Mouse (Mus musculus): ENCODE results near the gene Dstn. TPM values are rescaled to one million over a fixed set of nuclear protein-coding genes. Genes with fewer than 3 reads are reported as not detected.

The Dstn gene
- polyA plus RNA-seq, 1 experiment from 2014 or later = 852 TPM

DNA sequence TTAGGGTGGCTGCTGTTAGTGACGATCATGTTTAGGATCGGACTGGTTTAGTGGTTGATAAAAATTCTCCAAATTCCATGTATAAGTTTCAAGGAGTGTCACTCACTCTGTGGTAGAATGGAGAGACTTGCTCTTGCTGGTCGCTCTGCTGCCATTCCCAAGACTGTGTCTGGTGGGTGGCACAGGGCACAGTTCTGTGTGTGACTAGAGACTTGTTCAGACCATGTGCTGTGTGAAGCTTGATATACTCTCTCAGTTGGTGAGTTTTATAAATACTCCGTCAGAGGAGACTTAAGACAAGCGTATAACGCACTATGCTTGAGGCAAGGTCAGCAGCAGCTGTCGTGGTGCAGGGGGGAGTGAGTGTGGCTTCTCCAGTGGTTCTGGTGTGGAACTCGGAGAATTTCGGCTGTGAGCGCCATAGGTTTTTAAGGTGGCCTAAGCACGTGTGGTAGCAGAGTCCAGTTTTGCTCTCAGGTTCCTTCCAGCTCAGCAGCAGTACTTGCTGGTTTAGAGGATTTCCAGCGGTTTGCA is 17.3 kb downstream of the Dstn start:
- 62% methylated on average over 12 of the region's 12 CpGs for WGBS
- no peak overlapping the region for H3K4me2 ChIP-seq (ENCODE audit: low read depth, low read length)
- peaks cover 3% of the 10 kb centered on the region; the same call in 1 of the 2 replicates for H3K36me3 ChIP-seq (ENCODE audit: control insufficient read depth, insufficient read depth, low read length)
- H3K27ac ChIP-seq (ENCODE audit: low read length) = no peak overlapping the region
- no peak overlapping the region for H3K9ac ChIP-seq (ENCODE audit: low read length)
- H3K9me3 ChIP-seq (replicated peaks; ENCODE audit: control insufficient read depth, low read length) = no peaks in the 10 kb centered on the region
- no peaks in the 10 kb centered on the region for H3K27me3 ChIP-seq (ENCODE audit: control insufficient read depth, insufficient read depth, low read length)
- no peak overlapping the region for H3K4me3 ChIP-seq (replicated peaks; ENCODE audit: low read length)
- peaks cover 22% of the 10 kb centered on the region for H3K4me1 ChIP-seq (ENCODE audit: control insufficient read depth, insufficient read depth, low read length)
- ATAC-seq (ENCODE audit: insufficient read depth, low FRiP score) = no peak

DNA sequence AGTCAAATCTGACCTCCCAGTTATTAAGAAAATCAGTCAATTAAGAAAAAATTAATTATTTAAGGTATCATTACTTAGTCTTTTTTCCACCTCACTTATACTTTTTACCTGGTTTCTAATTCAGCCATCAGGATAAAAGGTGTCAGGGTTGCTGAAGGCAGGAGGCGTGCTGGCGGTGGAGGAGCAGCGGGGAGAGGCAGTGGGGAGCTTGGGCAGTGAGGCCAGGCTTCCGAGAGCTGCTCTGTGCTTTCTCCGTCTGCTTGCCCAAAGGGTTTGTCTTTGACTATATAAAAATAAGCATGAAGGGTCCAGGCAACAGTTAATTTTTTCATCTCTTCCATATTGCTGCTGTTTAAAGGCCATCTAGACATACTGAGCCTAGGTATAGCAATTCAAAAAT is 18.4 kb downstream of the Dstn start:
- Histone ChIP-seq H3K9ac (ENCODE audit: low read length) (no peak overlapping the region), H3K4me2 (ENCODE audit: low read depth, low read length) (no peak overlapping the region), H3K27ac (ENCODE audit: low read length) (no peak overlapping the region), H3K4me3 (replicated peaks; ENCODE audit: low read length) (no peak overlapping the region), H3K27me3 (ENCODE audit: control insufficient read depth, insufficient read depth, low read length) (no peaks in the 10 kb centered on the region), H3K4me1 (ENCODE audit: control insufficient read depth, insufficient read depth, low read length) (peaks cover 19% of the 10 kb centered on the region), H3K9me3 (replicated peaks; ENCODE audit: control insufficient read depth, low read length) (no peaks in the 10 kb centered on the region), H3K36me3 (ENCODE audit: control insufficient read depth, insufficient read depth, low read length) (peaks cover 3% of the 10 kb centered on the region; the same call in 1 of the 2 replicates)
- ATAC-seq (ENCODE audit: insufficient read depth, low FRiP score) = no peak
- 86% methylated on average over 5 of the region's 5 CpGs for WGBS

DNA sequence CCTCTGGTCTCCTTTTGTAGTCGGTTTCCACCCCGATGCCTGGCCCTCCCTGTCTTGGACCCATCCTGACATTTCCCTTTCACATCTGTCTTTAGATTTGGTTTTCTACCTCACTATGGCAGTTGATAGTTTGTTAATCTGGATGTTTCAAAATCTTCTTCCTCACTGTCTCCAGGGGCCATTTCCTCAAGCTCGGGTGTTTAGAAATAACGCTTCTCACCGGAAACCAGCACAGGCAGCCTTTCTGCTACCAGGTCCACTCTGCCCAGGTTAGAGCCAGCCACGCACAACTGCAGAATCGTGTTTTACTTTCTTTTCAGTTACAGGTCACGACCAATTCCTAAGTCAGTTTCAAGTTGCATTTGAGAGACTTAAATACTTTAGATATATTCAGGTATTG is 19.3 kb downstream of the Dstn start:
- Histone ChIP-seq H3K4me2 (ENCODE audit: low read depth, low read length) (no peak overlapping the region), H3K9me3 (replicated peaks; ENCODE audit: control insufficient read depth, low read length) (no peaks in the 10 kb centered on the region), H3K27me3 (ENCODE audit: control insufficient read depth, insufficient read depth, low read length) (no peaks in the 10 kb centered on the region), H3K36me3 (ENCODE audit: control insufficient read depth, insufficient read depth, low read length) (peaks cover 4% of the 10 kb centered on the region), H3K9ac (ENCODE audit: low read length) (no peak overlapping the region), H3K4me1 (ENCODE audit: control insufficient read depth, insufficient read depth, low read length) (peaks cover 17% of the 10 kb centered on the region), H3K4me3 (replicated peaks; ENCODE audit: low read length) (no peak overlapping the region), H3K27ac (ENCODE audit: low read length) (no peak overlapping the region)
- no peak for ATAC-seq (ENCODE audit: insufficient read depth, low FRiP score)
- WGBS = 85% methylated on average over 8 of the region's 8 CpGs

DNA sequence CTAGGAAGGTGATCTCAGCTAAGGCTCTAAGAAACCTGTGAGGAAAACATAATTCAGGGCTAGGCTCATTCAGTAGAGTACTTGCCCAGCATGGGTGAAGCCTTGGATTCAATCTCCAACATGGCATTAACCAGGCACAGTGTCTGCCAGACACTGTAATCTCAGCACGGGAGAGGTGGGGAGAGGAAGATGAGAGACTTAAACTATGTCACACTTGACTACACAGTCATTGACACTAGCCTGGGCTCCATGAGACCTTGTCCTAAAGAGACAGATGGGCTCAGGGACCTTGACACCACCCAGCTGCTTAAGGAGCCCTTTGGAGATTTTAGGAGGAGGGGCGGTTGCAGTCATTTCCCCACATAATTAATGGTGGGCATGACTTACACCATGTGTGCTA is 22.7 kb downstream of the Dstn start:
- Histone ChIP-seq H3K4me3 (replicated peaks; ENCODE audit: low read length) (no peak overlapping the region), H3K9me3 (replicated peaks; ENCODE audit: control insufficient read depth, low read length) (no peaks in the 10 kb centered on the region), H3K9ac (ENCODE audit: low read length) (no peak overlapping the region), H3K36me3 (ENCODE audit: control insufficient read depth, insufficient read depth, low read length) (peaks cover 18% of the 10 kb centered on the region), H3K27ac (ENCODE audit: low read length) (no peak overlapping the region), H3K4me2 (ENCODE audit: low read depth, low read length) (no peak overlapping the region), H3K27me3 (ENCODE audit: control insufficient read depth, insufficient read depth, low read length) (no peaks in the 10 kb centered on the region), H3K4me1 (ENCODE audit: control insufficient read depth, insufficient read depth, low read length) (peaks cover 8% of the 10 kb centered on the region)
- 62% methylated on average over 2 of the region's 2 CpGs for WGBS
- no peak for ATAC-seq (ENCODE audit: insufficient read depth, low FRiP score)

DNA sequence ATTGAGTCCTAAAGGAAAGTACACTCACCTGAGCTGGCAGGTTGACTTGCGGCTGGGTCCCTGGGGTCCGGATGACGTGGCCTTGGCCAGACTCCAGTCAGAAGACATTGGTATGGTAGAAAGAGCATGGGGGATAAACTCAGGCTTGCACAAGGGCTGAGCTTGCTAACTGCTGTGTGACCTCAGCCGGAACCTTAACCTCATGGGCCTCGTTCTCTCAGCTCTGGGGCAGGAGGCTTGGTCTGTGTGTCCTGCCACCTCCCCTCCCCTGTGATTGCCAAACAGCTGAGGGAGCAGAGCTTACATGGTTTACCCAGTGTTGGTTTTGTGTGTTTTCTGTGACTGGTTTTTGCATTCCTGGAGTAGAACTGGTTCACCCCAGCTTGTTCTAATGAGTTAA is 25.3 kb downstream of the Dstn start:
- no peak overlapping the region for H3K9ac ChIP-seq (ENCODE audit: low read length)
- H3K27me3 ChIP-seq (ENCODE audit: control insufficient read depth, insufficient read depth, low read length) = no peaks in the 10 kb centered on the region
- peaks cover 5% of the 10 kb centered on the region; the same call in 1 of the 2 replicates for H3K4me1 ChIP-seq (ENCODE audit: control insufficient read depth, insufficient read depth, low read length)
- H3K4me2 ChIP-seq (ENCODE audit: low read depth, low read length) = no peak overlapping the region
- H3K27ac ChIP-seq (ENCODE audit: low read length) = no peak overlapping the region
- WGBS = 82% methylated on average over 5 of the region's 5 CpGs
- no peak for ATAC-seq (ENCODE audit: insufficient read depth, low FRiP score)
- peaks cover 31% of the 10 kb centered on the region for H3K36me3 ChIP-seq (ENCODE audit: control insufficient read depth, insufficient read depth, low read length)
- H3K4me3 ChIP-seq (replicated peaks; ENCODE audit: low read length) = no peak overlapping the region
- H3K9me3 ChIP-seq (replicated peaks; ENCODE audit: control insufficient read depth, low read length) = no peaks in the 10 kb centered on the region

DNA sequence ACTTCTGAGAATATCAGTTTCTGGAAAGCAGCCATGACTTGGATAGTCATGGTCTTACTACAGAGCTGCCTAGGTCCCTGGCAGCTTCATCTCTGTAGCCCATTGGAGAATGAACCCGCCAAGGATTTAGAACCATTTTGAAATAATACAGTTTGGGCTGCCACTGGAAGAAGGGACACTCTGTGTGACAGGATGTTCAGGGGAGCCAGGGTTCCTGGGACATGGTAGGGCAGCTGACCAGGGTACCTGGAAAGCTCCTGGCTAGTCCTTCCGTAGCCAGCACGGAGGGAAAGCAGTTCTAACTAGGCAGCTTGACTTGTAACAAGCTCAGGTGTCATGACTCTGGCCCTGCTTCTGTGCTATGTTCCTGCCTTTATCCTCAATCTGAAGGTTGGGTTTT is 29.7 kb downstream of the Dstn start:
- no peak overlapping the region for H3K4me2 ChIP-seq (ENCODE audit: low read depth, low read length)
- no peak overlapping the region for H3K4me3 ChIP-seq (replicated peaks; ENCODE audit: low read length)
- H3K9me3 ChIP-seq (replicated peaks; ENCODE audit: control insufficient read depth, low read length) = no peaks in the 10 kb centered on the region
- no peak for ATAC-seq (ENCODE audit: insufficient read depth, low FRiP score)
- peaks cover 62% of the 10 kb centered on the region for H3K36me3 ChIP-seq (ENCODE audit: control insufficient read depth, insufficient read depth, low read length)
- no peaks in the 10 kb centered on the region for H3K27me3 ChIP-seq (ENCODE audit: control insufficient read depth, insufficient read depth, low read length)
- no peaks in the 10 kb centered on the region for H3K4me1 ChIP-seq (ENCODE audit: control insufficient read depth, insufficient read depth, low read length)
- 90% methylated on average over 3 of the region's 3 CpGs for WGBS
- no peak overlapping the region for H3K9ac ChIP-seq (ENCODE audit: low read length)
- H3K27ac ChIP-seq (ENCODE audit: low read length) = no peak overlapping the region

DNA sequence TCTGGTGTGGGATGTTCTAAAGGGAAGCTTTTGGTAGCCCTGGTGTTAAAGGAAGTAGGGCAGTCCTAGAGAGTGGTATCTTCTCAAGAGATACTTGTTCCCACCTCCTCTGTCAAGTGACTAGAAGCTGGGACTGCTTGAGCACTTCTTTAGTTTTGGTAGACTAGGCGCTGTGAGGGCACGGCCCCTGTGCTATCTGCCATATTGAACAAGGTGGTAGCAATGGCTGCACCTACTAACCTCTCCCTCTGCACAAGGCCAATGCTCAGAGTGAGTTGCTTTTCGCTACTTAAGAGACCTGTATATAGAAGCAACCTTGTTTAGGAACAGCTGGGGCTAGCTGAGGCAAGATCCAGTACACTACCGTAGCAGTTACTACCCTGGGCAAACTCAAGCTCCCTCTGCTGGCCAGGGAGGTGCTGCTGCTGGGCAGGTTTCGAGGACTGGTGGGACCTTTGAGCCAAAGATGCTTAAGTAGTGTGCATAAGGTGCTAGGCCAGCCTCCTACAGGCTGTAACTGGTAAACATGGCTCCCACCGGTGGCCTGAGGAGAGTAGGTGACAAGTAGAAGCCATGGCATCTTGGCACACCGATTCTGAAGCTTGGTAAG is 30.5 kb downstream of the Dstn start:
- Histone ChIP-seq H3K9ac (ENCODE audit: low read length) (no peak overlapping the region), H3K4me1 (ENCODE audit: control insufficient read depth, insufficient read depth, low read length) (no peaks in the 10 kb centered on the region), H3K27ac (ENCODE audit: low read length) (no peak overlapping the region), H3K9me3 (replicated peaks; ENCODE audit: control insufficient read depth, low read length) (no peaks in the 10 kb centered on the region), H3K4me3 (replicated peaks; ENCODE audit: low read length) (no peak overlapping the region), H3K4me2 (ENCODE audit: low read depth, low read length) (no peak overlapping the region), H3K36me3 (ENCODE audit: control insufficient read depth, insufficient read depth, low read length) (peaks cover 64% of the 10 kb centered on the region), H3K27me3 (ENCODE audit: control insufficient read depth, insufficient read depth, low read length) (no peaks in the 10 kb centered on the region)
- peak; percentile 52; the same call in 1 of the 2 replicates for ATAC-seq (ENCODE audit: insufficient read depth, low FRiP score)
- WGBS = 88% methylated on average over 7 of the region's 7 CpGs

DNA sequence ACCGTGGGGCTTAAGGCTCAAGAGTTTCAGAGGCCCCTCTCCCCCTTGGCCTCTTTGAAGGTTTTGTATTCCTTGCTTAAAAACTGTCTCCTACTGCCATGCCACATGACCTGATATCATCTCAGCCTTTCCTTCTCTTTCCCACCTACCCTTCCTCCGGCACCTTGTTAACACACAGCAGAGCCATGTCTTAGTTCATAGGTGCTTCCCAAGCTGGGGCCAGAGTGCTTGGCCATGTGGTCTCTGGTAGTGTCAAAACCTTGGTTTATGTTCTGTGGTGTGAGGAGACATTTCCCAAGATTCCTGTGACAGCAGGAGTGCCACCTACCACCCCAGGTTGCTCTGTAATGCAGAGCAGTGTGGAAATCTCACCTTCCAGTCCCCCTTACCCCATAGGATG is 31.3 kb downstream of the Dstn start:
- H3K4me2 ChIP-seq (ENCODE audit: low read depth, low read length) = no peak overlapping the region
- no peaks in the 10 kb centered on the region for H3K4me1 ChIP-seq (ENCODE audit: control insufficient read depth, insufficient read depth, low read length)
- no peak overlapping the region for H3K27ac ChIP-seq (ENCODE audit: low read length)
- no peak overlapping the region for H3K9ac ChIP-seq (ENCODE audit: low read length)
- H3K27me3 ChIP-seq (ENCODE audit: control insufficient read depth, insufficient read depth, low read length) = no peaks in the 10 kb centered on the region
- ATAC-seq (ENCODE audit: insufficient read depth, low FRiP score) = no peak
- H3K36me3 ChIP-seq (ENCODE audit: control insufficient read depth, insufficient read depth, low read length) = peaks cover 64% of the 10 kb centered on the region
- H3K9me3 ChIP-seq (replicated peaks; ENCODE audit: control insufficient read depth, low read length) = no peaks in the 10 kb centered on the region
- 90% methylated on average over 2 of the region's 2 CpGs for WGBS
- no peak overlapping the region for H3K4me3 ChIP-seq (replicated peaks; ENCODE audit: low read length)

DNA sequence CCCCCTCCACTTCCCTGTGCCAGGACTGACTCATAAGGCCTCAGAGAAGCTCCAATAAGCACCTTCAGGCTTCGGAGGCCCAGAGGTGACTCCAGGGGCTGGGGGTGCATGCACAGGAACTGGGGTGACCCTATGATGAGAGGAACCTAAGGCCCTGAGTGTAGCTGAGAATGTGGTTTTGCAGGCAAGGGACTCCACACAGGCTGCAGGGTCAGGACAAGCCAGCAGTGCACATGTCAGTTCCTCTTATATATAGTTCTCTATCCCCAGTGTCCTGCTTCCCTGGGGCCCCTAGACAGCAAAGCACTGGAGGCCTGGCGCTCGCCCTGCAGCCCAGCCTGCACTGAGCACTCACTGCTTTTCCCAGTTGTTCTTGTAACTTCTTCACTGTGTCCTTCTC is 32.9 kb downstream of the Dstn start:
- no peaks in the 10 kb centered on the region for H3K27me3 ChIP-seq (ENCODE audit: control insufficient read depth, insufficient read depth, low read length)
- ATAC-seq (ENCODE audit: insufficient read depth, low FRiP score) = no peak
- 84% methylated on average over 3 of the region's 3 CpGs for WGBS
- no peak overlapping the region for H3K27ac ChIP-seq (ENCODE audit: low read length)
- H3K36me3 ChIP-seq (ENCODE audit: control insufficient read depth, insufficient read depth, low read length) = peaks cover 68% of the 10 kb centered on the region
- H3K4me2 ChIP-seq (ENCODE audit: low read depth, low read length) = no peak overlapping the region
- no peak overlapping the region for H3K9ac ChIP-seq (ENCODE audit: low read length)
- no peaks in the 10 kb centered on the region for H3K4me1 ChIP-seq (ENCODE audit: control insufficient read depth, insufficient read depth, low read length)
- no peaks in the 10 kb centered on the region for H3K9me3 ChIP-seq (replicated peaks; ENCODE audit: control insufficient read depth, low read length)
- H3K4me3 ChIP-seq (replicated peaks; ENCODE audit: low read length) = no peak overlapping the region
